Mouse (Mus musculus): ENCODE measurements around the gene Hoxd3.

GRCm38 (mm10) chr2:74762522-74763244 lies 51.0 kb downstream of the Hoxd3 start, which contains the start of gene Hoxd1:
- TF ChIP-seq ZNF384 (IDR thresholded peaks at IDR 0.05; ENCODE audit: low read depth, low read length) = no peak
- TF ChIP-seq MAFK (IDR thresholded peaks at IDR 0.05; ENCODE audit: insufficient read depth, low read depth, low read length) = no peak

Measured in ES-E14 (cell line).